Mouse (Mus musculus) midbrain, embryonic 11.5 days (tissue): Measurements from ENCODE around the gene Litaf. TPM values are rescaled to one million over a fixed set of nuclear protein-coding genes. Genes with fewer than 3 reads are reported as not detected.

ENCODE experiments used
- ATAC-seq: fragments of 200-750 bp; cut with Nextera tagmentation; 2 replicates; pipeline ENCODE4 v1.8.0; 2017; ENCODE audit warnings: moderate TSS enrichment, moderate library complexity; ENCODE audit not compliant: low FRiP score
- DNase-seq: peaks from one replicate; pipeline ENCODE4 v3.0.0; 2015; ENCODE audit warnings: low spot score; ENCODE audit errors: missing footprints
- H3K27ac ChIP-seq: fragments of 300-500 bp; sonication (generic); 2 replicates; pipeline ENCODE4 v1.5.1; 2014; ENCODE audit warnings: low read depth, low read length
- H3K27me3 ChIP-seq: fragments of 300-500 bp; sonication (generic); 2 replicates; pipeline ENCODE4 v1.6.1; 2014; ENCODE audit warnings: mild to moderate bottlenecking, low read length, moderate library complexity, mixed read lengths; ENCODE audit not compliant: control insufficient read depth, insufficient read depth
- H3K36me3 ChIP-seq: fragments of 300-500 bp; sonication (generic); 2 replicates; pipeline ENCODE4 v1.6.1; 2014; ENCODE audit warnings: mild to moderate bottlenecking, low read length, moderate library complexity, mixed read lengths; ENCODE audit not compliant: control insufficient read depth, insufficient read depth
- H3K4me1 ChIP-seq: fragments of 300-500 bp; sonication (generic); 2 replicates; pipeline ENCODE4 v1.6.1; 2014; ENCODE audit warnings: low read length; ENCODE audit not compliant: control insufficient read depth, insufficient read depth
- H3K4me2 ChIP-seq: fragments of 300-500 bp; sonication (generic); 2 replicates; pipeline ENCODE4 v1.6.1; 2014; ENCODE audit warnings: mild to moderate bottlenecking, moderate library complexity
- H3K4me3 ChIP-seq: fragments of 300-500 bp; sonication (generic); 2 replicates; pipeline ENCODE4 v1.5.1; 2014; ENCODE audit warnings: low read depth, low read length
- H3K9ac ChIP-seq: fragments of 300-500 bp; sonication (generic); 2 replicates; pipeline ENCODE4 v1.6.1; 2014; ENCODE audit warnings: low read length
- H3K9me3 ChIP-seq: fragments of 300-500 bp; sonication (generic); 2 replicates; pipeline ENCODE4 v1.6.1; 2016; ENCODE audit warnings: low read length; ENCODE audit not compliant: control insufficient read depth
- WGBS: fragments of 180-500 bp; shearing (Covaris S2); extraction: QIAGEN DNeasy Blood & Tissue Kit; methylation state at CpG from one replicate; pipeline ENCODE4 v1.1.7; 2014; 5-methylcytosine and 5-hydroxymethylcytosine counted together
- polyA plus RNA-seq: library from polyadenylated mRNA; unstranded; fragments of >200 nt; fragmentation: Nextera tagmentation; extraction: Ambion mirVana; gene quantifications from 2 replicates; pipeline ENCODE4 v1.2.1, GENCODE M21; 2014

Litaf gene
- polyA plus RNA-seq, 1 experiment from 2014 or later, result 61.8 TPM

DNA sequence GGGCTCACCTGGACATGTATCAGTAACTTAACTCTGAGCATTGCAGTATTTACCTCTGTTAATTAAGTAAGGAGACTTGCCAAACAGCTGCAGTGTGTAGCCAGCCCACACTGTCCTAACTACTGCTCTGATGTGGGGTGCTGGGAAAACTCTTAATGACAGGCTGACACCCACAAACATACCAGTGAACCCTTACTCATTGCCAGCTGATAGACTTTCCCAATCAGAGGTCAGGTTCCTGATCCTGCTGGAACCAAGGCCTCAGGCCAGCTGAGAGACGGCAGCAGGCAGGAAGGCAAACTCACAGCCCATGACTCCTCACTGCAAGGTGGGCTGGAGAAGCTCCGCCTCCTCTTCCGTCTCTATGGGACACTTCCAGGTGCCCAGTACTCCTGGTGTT lies 113.1 kb downstream of the Litaf start:
- peaks cover 5% of the 10 kb centered on the region for H3K4me1 ChIP-seq

DNA sequence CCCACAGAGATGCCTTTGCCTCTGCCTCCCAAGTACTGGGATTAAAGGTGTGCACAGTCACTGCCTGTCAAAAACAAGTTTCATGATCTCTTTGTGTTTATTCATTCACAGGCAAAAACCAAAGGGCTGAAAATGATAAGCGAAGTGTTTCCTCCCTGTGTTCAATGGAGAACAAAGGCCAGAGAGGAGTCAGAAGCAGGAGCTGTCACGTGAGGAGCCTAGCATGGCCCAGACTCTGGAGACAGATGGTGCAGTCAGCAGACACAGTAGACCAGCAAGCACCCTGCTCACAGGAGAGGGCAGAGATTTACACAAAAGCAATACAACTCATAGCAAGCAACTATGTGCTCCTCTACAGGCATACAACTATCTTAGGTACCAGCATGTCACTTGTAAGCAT lies 113.9 kb downstream of the Litaf start:
- Histone ChIP-seq H3K9ac (no peak overlapping the region), H3K9me3 (no peaks in the 10 kb centered on the region), H3K36me3 (no peaks in the 10 kb centered on the region), H3K4me3 (no peak overlapping the region), H3K4me1 (peaks cover 2% of the 10 kb centered on the region; the same call in 1 of the 2 replicates), H3K4me2 (no peak overlapping the region), H3K27me3 (no peaks in the 10 kb centered on the region), H3K27ac (no peak overlapping the region; the same call in 1 of the 2 replicates)
- 73% methylated on average over 2 of the region's 2 CpGs for WGBS
- DNase-seq, result no peak
- no peak for ATAC-seq

More for the DNA sequence above, 113.1 kb downstream of the Litaf start:
- H3K4me2 ChIP-seq, result no peak overlapping the region
- H3K27ac ChIP-seq, result no peak overlapping the region
- no peaks in the 10 kb centered on the region for H3K36me3 ChIP-seq
- no peaks in the 10 kb centered on the region for H3K27me3 ChIP-seq
- 91% methylated on average over 3 of the region's 3 CpGs for WGBS
- H3K9me3 ChIP-seq, result no peaks in the 10 kb centered on the region
- ATAC-seq (no peak), DNase-seq (no peak)
- H3K4me3 ChIP-seq, result no peak overlapping the region
- no peak overlapping the region for H3K9ac ChIP-seq

DNA sequence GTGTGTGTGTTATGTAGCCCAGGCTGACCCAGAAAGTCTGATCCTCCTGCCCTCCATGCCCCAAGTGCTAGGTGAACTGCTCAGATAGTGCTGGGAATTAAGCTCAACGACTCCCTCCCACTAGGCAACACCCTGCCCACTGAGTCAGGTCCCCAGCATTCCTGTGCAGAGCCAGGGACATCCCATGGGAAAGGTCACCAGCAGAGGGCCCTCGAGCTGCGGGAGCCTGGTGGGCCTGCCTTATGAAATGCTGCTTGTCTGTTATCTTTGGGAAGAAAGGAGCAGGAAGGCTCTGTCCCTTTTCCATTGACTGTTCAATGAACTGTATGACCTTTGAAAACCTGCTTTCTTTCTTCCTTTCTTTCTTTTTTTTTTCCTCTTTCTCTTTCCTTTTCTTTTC lies 114.4 kb downstream of the Litaf start:
- no peak for ATAC-seq
- H3K4me3 ChIP-seq, result no peak overlapping the region
- H3K9ac ChIP-seq, result no peak overlapping the region
- H3K27me3 ChIP-seq, result no peaks in the 10 kb centered on the region
- H3K4me1 ChIP-seq, result no peaks in the 10 kb centered on the region
- WGBS, result 9% methylated on average over 3 of the region's 3 CpGs
- DNase-seq, result no peak
- H3K27ac ChIP-seq, result no peak overlapping the region
- no peaks in the 10 kb centered on the region for H3K36me3 ChIP-seq
- no peaks in the 10 kb centered on the region for H3K9me3 ChIP-seq
- H3K4me2 ChIP-seq, result no peak overlapping the region

DNA sequence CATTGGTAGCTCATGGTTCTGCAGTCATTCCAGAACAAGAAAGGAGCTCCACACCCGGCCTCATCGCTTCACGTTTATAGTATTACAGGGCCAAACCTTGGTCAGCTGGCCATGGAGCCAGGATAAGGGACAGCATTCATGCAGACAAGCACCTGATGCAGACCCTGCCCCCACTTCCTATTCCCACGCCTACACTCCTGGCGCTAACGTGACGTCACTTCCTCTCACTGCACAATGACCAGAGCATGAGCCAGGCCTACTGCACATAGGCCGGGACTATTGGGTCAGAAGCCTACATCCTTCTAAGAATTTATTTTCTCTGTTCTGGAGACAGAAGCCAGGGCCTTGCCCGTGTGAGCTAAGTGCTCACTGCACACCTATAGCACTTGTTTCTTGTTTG lies 115.4 kb downstream of the Litaf start:
- DNase-seq, result no peak
- no peak overlapping the region for H3K4me3 ChIP-seq
- H3K4me2 ChIP-seq, result no peak overlapping the region
- H3K27ac ChIP-seq, result no peak overlapping the region
- ATAC-seq, result no peak
- H3K4me1 ChIP-seq, result no peaks in the 10 kb centered on the region
- no peaks in the 10 kb centered on the region for H3K27me3 ChIP-seq
- H3K36me3 ChIP-seq, result no peaks in the 10 kb centered on the region
- no peak overlapping the region for H3K9ac ChIP-seq
- 91% methylated on average over 9 of the region's 9 CpGs for WGBS
- no peaks in the 10 kb centered on the region for H3K9me3 ChIP-seq

DNA sequence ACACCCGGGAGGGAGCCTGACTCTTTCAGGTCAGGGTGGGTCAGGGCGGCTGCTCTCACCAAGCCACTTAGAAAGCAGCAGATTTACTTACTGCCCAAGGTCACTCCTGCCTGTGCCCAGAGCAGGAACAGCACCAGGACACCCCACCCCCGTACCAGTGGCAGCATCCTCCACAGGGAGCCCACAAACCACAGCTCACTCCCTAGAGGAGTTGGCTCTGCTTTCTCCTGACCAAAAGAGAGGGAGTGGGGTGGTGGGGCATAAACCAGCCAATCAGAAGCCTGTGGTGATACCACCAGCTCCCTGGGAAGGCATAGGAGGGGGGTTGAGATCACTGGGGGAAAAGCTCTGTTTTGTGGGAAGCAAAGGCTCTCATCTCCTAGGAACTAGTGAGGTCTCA lies 118.2 kb downstream of the Litaf start:
- no peaks in the 10 kb centered on the region for H3K4me1 ChIP-seq
- H3K4me2 ChIP-seq, result no peak overlapping the region
- no peak overlapping the region for H3K4me3 ChIP-seq
- H3K36me3 ChIP-seq, result no peaks in the 10 kb centered on the region
- H3K9ac ChIP-seq, result no peak overlapping the region
- no peak for DNase-seq
- WGBS, result 30% methylated on average over 3 of the region's 3 CpGs
- no peak for ATAC-seq
- H3K9me3 ChIP-seq, result no peaks in the 10 kb centered on the region
- no peak overlapping the region for H3K27ac ChIP-seq
- H3K27me3 ChIP-seq, result no peaks in the 10 kb centered on the region

DNA sequence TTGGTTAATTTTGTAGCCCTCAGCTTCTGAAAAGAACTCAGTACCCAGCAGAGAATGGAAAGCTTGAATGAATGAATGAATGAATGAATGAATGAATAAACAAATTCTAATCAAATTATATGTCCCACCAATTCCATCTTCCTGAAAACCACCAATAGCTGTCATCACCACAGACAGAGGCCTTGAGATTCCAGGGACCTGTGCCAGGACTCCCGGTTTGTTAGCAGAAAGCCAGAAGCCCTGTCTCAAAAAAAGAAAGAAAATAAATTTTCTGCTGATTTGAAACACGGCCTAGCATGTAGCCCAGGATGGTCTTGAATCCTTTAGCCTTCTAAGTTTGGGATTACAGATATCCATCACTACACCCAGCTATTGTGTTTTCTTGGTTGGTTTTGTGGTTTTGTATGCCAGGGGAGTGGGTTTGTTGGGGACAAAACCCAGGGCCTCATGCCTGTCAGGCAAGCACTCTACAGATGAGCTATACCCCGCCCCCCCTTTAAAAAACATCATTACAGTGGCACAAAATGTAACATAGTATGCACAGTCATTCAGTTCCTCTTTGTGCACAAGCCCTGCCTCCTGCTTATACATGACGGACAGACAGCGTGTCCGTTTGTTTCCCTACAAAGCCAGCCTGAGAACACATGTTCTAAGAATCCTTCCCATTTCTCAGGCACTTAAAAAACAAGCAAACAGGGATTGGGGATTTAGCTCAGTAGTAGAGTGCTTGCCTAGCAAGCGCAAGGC lies 120.4 kb downstream of the Litaf start:
- no peaks in the 10 kb centered on the region for H3K27me3 ChIP-seq
- H3K9me3 ChIP-seq, result no peaks in the 10 kb centered on the region
- no peaks in the 10 kb centered on the region for H3K4me1 ChIP-seq
- no peak for DNase-seq
- no peak overlapping the region for H3K4me2 ChIP-seq
- ATAC-seq, result no peak
- H3K36me3 ChIP-seq, result no peaks in the 10 kb centered on the region
- H3K4me3 ChIP-seq, result no peak overlapping the region
- no peak overlapping the region for H3K9ac ChIP-seq
- H3K27ac ChIP-seq, result no peak overlapping the region
- WGBS, result 86% methylated on average over 7 of the region's 7 CpGs

DNA sequence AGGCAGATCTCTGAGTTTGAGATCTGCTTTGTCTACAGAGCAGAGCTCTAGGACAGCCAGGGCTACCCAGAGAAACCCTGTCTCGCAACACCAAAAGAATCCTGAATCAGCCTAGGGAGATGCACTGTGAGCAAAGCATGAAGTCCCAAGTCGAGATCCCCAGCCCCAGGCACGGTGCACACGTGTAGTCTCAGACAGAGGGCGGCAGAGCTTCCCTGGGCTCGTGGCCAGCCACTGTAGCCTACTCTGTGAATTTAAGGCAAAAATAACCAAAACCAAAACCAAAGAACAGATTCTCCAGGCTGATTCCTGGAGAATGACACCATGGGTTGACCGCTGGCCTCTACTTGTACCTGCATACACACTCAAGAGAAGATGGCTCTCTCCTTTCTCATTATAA lies 121.4 kb downstream of the Litaf start:
- ATAC-seq (no peak), DNase-seq (no peak)
- Histone ChIP-seq H3K4me2 (no peak overlapping the region), H3K9me3 (no peaks in the 10 kb centered on the region), H3K36me3 (no peaks in the 10 kb centered on the region), H3K27ac (no peak overlapping the region), H3K27me3 (no peaks in the 10 kb centered on the region), H3K4me3 (no peak overlapping the region), H3K4me1 (no peaks in the 10 kb centered on the region), H3K9ac (no peak overlapping the region)
- WGBS, result 84% methylated on average over 7 of the region's 7 CpGs

DNA sequence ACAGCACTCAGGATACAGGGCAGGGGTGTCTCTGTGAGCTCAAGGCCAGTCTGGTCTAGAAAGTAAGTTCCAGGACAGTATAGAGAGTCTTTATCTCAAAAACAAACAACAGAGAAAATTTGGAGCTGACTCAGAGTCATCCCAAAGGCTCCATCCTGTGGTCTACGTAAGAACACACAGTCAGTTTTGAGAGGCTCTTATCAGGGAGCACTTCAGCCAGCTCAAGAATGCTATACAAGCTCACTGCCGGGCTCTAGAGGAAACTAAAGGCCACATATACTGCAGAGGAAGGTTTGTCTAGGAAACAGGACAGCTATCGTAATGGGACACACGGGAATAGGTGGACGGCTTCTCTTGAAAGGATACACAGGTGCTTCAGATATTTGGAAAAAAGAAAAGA lies 122.7 kb downstream of the Litaf start:
- ATAC-seq (no peak), DNase-seq (no peak)
- H3K9ac ChIP-seq, result no peak overlapping the region
- no peaks in the 10 kb centered on the region for H3K9me3 ChIP-seq
- no peak overlapping the region for H3K27ac ChIP-seq
- no peak overlapping the region for H3K4me2 ChIP-seq
- 77% methylated on average over 5 of the region's 5 CpGs for WGBS
- no peaks in the 10 kb centered on the region for H3K27me3 ChIP-seq
- no peaks in the 10 kb centered on the region for H3K36me3 ChIP-seq
- no peak overlapping the region for H3K4me3 ChIP-seq
- H3K4me1 ChIP-seq, result no peaks in the 10 kb centered on the region

DNA sequence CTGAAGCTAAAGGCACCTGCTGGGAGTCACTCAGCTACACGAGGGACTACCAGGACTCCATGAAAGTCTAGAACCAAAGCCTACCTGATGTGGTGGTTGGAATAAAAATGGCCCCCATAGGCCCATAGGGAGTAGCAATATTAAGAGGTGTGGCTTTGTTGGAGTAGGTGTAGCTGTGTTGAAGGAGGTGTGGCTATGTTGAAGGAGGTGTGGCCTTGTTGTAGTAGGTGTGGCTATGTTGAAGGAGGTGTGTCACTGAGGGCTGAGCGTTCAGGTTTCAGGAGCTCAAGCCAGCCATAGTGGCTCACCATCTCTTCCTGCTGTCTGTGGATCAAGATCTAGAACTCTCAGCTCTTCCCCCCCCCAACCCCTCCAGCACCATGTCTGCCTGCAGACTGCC lies 125.3 kb downstream of the Litaf start:
- Histone ChIP-seq H3K27ac (no peak overlapping the region), H3K36me3 (no peaks in the 10 kb centered on the region), H3K9ac (no peak overlapping the region), H3K4me2 (no peak overlapping the region), H3K9me3 (no peaks in the 10 kb centered on the region), H3K27me3 (no peaks in the 10 kb centered on the region), H3K4me1 (peaks cover 13% of the 10 kb centered on the region), H3K4me3 (no peak overlapping the region)
- no peak for DNase-seq
- no peak for ATAC-seq
- 89% methylated on average over 2 of the region's 2 CpGs for WGBS
